Mouse (Mus musculus) layer of hippocampus, adult 18-20 months (tissue): ENCODE data around the gene Acin1. TPM values are rescaled to one million over a fixed set of nuclear protein-coding genes. Genes with fewer than 3 reads are reported as not detected.
A peak's percentile ranks its signal among the peaks of the same experiment; 100 is the strongest.

ENCODE experiments used
- DNase-seq, 2 experiments: peaks; one replicate each; pipeline ENCODE4 v3.0.0; 2022; ENCODE audit warnings: low spot score in 2 of 2
- microRNA-seq, 2 experiments: library from miRNA; unstranded; fragments of <30 nt; microRNA quantifications; one replicate each; pipeline ENCODE4 v1.2.0; 2021
- total RNA-seq, 2 experiments: library from RNA; stranded (reverse); gene quantifications; 2 replicates each; pipeline ENCODE4 v1.2.3; 2021

Acin1 gene
- total RNA-seq, 2 experiments from 2014 or later, result 196 to 207 TPM

DNA sequence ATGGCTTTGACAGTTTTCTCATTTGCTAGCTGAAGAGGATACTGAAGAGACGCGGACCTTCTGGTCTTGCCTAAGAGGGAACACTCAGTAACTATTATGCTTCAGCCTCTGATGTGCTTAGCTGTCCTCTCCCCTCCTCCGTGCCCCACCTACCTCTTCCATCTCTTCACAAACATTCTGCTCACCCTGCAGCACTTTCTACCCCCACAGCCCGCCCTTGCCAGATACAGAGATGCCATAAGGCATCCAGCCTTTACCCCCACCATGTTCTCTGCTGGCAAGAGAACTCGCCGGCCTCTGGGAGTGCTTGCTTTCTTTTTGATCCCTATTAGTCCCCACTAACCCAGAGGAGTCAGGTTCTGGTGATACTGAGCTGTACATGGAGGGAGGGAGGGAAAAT is 76.1 kb downstream of the Acin1 start:
- peak; percentile 75 to 87 for DNase-seq

DNA sequence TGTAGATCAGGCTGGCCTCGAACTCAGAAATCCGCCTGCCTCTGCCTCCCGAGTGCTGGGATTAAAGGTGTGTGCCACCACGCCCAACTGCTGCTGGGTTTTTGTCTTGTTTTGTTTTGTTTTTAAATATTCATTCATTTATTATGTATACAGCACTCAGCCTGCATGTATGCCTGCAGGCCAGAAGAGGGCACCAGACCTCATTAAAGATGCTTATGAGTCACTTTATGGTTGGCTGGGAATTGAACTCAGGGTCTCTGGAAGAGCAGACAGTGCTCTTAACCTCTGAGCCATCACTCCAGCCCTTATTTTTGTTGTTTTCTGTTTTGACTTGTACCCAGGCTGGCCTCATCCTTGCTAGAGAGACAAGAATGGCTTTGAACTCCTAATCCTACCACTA is 76.8 kb downstream of the Acin1 start:
- DNase-seq, result no peak

DNA sequence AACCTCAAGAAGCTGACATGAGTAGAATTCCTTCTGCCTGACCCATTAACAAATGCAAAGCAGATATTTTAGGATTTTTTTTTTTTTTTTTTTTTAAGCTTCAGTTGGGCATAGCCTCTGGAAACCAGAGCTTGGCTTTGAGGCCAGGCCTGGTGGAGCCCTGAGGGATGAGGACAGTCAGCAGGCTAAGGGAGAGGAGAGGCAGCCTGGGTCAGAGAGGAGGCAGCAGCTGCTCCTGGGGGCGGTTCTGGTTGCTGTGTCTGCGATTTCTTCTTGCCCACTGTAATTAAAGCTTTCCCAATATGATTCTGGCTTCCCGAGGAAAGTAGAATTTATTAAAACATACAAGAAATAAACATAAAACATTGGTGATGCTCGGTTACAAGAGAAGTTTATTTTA is 77.5 kb downstream of the Acin1 start:
- no peak for DNase-seq

DNA sequence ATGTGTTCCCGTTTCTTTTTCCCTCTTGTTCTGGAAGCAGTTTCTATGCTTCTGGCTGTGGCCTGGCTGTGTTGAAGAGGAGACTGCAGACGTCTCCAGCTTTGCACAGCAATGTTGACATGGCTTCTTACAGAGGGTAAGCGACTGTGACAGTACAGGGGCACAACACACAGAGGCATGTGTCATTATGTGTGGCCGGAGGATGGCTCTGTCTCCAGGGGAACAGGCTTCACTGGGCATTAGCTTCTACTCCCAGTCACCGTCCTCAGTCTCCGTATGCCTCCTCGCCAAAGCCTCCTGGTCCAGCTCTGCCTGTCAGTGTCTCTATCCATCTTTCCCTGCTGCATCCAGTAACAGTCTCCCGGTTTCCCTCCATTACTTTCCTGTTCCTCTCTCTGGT is 79.5 kb downstream of the Acin1 start:
- no peak for DNase-seq

DNA sequence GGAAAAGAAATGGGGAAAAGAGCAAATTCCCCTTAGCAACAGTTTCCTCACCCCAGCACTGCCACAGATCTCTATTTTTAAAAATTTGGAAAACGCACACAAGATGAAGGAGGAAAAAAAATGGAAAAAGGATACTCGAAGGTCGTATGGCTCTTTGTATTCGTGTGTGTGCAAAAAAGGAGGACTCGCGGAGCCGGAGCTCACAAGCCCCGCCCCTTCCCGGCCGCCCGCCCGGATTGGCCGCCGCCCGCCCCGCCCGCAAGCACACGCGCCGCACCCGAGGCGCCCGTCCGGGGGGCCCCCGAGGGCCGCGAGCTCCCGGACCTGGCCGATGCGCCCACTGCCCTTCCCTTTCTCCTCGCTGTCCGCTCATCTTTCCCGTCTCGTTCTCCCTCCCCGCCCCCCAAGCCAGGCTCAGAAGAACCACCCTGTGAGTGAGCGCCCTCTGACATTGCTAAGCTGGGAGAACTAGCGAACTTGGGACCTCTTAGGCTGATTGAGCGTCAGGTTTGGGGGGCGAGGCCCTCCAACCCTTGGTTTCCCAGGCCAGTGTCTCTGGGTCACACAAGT is 80.9 kb downstream of the Acin1 start, which contains the start of gene 4931414P19Rik:
4931414P19Rik (minus strand) TSS at position 242 of the 570 bp plus-strand sequence.
- peak; percentile 54 to 74 for DNase-seq

DNA sequence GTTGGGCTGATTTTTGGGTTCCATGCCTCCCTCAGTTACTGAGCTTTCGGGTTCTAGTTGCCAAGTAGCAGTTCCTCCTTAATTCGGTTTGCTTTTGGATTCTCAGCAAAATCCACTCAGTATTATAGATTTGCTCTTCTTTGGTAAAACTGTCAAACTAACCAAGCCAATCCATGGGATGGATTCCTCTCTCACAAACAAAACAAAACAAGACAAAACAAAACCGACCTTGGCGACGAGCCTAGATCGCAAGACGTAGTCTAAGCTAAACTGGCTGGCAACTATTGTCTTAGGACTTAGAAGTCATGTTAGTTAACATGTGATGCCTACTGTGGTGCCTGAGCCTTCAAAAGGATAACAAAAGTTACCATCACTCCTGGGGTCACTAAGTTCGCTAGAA is 83.0 kb downstream of the Acin1 start:
- DNase-seq, result no peak

DNA sequence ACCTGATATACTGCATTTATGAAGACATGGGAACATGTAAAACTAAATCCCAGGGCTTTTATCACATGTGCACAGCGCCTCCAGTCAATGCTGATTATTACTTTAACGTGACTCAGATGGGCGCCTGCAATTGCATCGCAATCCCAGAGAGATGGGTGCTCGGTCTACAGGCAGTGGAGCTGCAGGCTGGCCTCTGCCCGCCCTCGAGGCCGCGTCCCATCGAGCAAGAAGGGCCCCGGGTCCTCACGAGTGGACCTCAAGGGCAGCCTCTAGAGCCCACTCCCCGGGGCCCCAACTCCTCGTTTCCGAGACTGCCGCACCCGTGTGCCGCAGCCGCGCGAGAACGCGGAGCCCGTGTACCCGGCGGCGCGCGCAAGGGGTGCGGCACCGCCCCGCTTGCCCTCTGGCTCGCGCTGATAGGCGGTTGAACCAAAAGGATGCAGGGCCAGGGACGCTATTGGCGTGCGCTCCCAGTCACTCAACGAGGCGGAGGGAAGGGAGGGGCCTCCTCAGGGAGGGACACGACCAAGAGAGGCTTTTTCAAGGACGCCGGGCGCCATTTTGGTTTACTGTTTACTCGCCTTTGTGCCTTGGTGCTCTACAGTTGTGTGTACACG is 83.6 kb downstream of the Acin1 start:
- DNase-seq, result peak; percentile 94 to 98

DNA sequence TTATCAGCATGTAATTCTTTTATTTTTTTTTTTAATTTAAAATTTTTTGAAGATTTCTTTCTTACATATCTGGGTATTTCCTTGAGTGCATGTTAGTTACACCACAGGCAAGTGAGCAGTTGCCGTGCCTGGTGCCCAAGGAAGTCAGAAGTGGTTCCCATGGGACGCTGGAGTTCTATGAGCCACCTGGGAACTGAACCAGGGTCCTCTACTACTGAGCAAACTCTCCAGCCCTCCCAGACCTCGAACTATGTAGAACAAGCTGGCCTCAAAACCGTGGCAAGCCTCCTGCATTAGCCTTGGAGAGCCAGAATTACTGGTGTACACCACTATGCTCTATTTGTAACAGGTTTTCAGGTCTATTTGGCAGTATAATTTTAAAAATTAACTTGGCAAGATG is 84.1 kb downstream of the Acin1 start:
- no peak for DNase-seq

DNA sequence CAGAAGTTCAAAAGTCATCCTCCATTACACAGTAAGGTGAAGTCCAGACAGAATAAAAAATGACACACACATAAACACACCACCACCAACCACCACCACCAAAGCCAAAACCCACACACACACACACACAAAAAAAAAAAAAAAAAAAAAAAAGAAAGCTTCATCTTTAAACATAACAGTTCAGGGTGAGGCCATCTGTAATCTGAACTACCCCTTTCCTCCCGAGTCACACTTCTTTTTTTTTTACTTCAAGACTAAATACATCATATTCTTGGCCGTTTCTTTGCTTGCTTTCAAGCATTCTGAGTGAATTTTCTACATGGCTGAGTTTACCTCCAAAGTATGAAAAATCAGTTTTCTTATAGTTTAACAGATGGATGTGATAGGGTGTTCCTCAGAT is 85.1 kb downstream of the Acin1 start:
- DNase-seq, result no peak

DNA sequence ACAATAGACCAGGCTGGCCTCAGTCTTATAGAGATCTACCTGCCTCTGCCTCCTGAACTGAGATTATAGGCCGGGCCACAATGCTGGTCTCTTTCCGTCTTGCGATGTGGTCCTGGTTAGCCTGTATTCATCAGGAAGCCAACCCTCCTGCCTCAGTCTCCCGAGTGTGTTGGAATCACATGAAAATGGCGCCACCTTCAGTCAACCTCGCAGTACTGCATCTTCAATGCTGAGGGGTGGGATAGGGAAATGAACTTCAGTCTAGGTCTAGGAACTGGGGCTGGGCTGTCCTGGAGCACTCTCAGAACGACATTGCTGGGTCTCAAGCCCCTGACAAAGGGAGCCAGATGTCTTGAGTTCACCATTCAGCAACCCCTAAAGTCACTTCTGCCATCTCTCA is 89.6 kb downstream of the Acin1 start:
- no peak for DNase-seq

DNA sequence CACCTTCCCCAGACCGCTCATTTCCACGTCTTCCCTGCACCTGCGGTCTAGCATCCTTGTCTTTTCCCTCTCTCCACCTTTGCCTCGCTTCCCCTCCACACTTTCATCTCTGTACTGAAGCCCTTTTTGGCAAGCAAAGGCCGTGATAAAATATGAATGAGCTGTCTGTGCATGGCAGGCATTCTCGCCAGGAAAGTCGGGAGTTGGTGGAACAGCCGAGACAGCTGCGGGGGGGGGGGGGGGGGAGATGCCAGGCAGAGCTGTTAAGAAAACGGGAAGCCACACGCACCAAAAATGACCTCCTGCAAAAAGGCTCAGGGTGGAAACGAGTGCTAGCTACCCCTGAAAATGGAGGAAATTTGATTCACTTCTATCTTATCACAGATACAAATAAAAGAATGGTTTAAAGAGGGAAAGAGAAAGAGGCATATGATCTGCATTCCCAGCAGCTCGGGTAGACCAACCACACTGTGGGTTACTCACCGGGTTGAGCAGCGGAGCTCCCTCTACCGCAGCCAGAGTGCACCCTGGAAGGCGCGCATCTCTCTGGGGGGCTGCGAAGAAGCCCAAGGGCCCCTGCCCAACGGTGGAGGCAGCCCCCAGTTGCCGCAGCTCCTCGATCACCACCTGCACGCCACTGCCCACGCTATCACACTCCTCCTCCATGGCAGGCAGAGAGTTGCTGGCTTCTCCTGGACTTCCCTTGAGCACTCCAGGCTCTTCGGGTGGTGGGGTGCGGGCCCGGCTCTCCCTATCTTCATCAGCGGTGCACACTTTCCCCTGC is 91.9 kb downstream of the Acin1 start:
- peak in 1 of 2 experiments; percentile 49 for DNase-seq

DNA sequence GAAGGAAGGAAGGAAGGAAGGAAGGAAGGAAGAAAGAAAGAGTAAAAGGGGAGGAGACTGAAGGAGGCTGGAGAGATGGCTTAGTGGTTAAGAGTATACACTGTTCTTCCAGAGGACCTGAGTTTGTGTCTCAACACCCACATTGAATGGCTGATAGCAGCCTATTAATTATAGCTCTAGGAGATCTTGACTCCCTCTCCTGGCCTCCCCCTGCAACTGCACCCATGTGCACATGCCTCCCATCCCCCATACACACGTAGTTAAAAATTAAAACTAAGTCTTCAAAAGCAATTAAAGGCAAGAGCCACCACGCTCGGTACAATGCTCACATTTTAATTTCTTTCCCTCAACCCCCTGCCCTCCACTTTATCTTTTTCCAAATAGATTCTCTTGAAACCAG is 92.7 kb downstream of the Acin1 start:
- no peak for DNase-seq

DNA sequence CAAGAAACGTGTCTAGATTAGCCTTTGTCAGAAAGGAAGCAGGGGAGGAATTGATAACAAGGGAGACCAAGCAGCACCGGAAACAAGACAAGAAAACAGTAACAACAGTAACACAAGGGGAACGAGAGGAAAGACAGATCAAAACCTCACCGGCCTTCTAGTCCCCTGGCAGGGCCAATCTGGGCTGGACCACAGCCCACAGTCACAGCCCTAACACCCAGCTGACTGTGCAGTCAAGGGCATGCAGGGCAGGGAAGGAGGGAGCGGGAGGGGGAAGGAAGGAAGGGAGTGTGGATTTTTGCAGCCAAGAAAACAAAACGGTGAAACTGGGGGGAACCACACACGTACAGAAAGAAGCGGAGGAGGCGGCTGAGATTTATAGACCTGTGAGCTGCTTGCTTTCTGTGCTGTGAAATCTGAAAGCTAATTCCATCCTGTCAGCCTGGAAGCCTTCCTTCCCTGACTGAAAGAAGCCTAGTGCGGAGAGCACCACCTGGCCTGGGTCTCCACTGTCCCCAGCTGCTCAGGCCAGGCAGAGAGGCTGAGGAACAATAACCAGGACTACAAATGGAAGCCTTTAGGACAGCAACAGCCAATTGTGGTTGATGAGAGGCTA is 94.3 kb downstream of the Acin1 start:
- peak in 1 of 2 experiments; percentile 19 for DNase-seq

Small RNA genes within 50 kb of the gene (microRNA-seq; reads per million reads assigned to microRNA genes)
- 0 reads per million in 2 experiments for gene Mir686
- 0 to 0.25 reads per million in 2 experiments for gene Mir6948

Other genes with a start within 250 kb of the Acin1 start
- 10 to 100 TPM; 33.8 to 34.6 TPM for gene Lrp10, start 222.8 kb downstream of the Acin1 start, total RNA-seq
- 10 to 100 TPM; 21.0 to 23.1 TPM for gene Rem2, start 210.8 kb downstream of the Acin1 start, total RNA-seq
- 10 to 100 TPM; 51.5 to 56.7 TPM for gene Prmt5, start 169.4 kb downstream of the Acin1 start, total RNA-seq
- 1 to 10 TPM; 2.6 to 3.4 TPM for gene Haus4, start 132.3 kb downstream of the Acin1 start, total RNA-seq
- gene Ajuba, start 109.4 kb downstream of the Acin1 start, total RNA-seq, result under 1 TPM; 0.86 to 0.89 TPM
- gene 4931414P19Rik, start 80.9 kb downstream of the Acin1 start, total RNA-seq, result 1 to 10 TPM; 5.6 TPM
- gene Psmb5, start 68.9 kb downstream of the Acin1 start, total RNA-seq, result 100 to 1,000 TPM; 209 to 210 TPM
- under 1 TPM; 0.25 to 0.54 TPM for gene Psmb11, start 65.5 kb downstream of the Acin1 start, total RNA-seq
- gene Gm17606, start 46.0 kb downstream of the Acin1 start, total RNA-seq, result not detected
- gene Cdh24, start 45.6 kb downstream of the Acin1 start, total RNA-seq, result 10 to 100 TPM; 20.4 to 22.3 TPM
- gene 1700123O20Rik, start 715 bp downstream of the Acin1 start, total RNA-seq, result 10 to 100 TPM; 23.4 to 24.4 TPM
- not detected for gene Gm29776, start 11.9 kb upstream of the Acin1 start, total RNA-seq
- not detected for gene Cebpe, start 25.2 kb upstream of the Acin1 start, total RNA-seq
- 10 to 100 TPM; 52.3 to 53.1 TPM for gene Slc7a8, start 95.0 kb upstream of the Acin1 start, total RNA-seq
- not detected for gene Rnf212b, start 127.2 kb upstream of the Acin1 start, total RNA-seq
- gene Homez, start 184.0 kb upstream of the Acin1 start, total RNA-seq, result 10 to 100 TPM; 22.7 to 22.8 TPM
- gene Ppp1r3e, start 190.6 kb upstream of the Acin1 start, total RNA-seq, result 10 to 100 TPM; 19.3 to 19.7 TPM
- gene Bcl2l2, start 196.4 kb upstream of the Acin1 start, total RNA-seq, result 100 to 1,000 TPM; 121 to 124 TPM
- 1 to 10 TPM in 1 of 2 experiments, under 1 TPM in 1; 0.45 to 7.3 TPM for gene Gm20521, start 196.5 kb upstream of the Acin1 start, total RNA-seq
- 100 to 1,000 TPM; 227 to 252 TPM for gene Pabpn1, start 205.6 kb upstream of the Acin1 start, total RNA-seq
- 100 to 1,000 TPM; 691 to 697 TPM for gene Slc22a17, start 226.2 kb upstream of the Acin1 start, total RNA-seq
- 10 to 100 TPM in 1 of 2 experiments, 1 to 10 TPM in 1; 9.9 to 10.5 TPM for gene Efs, start 239.2 kb upstream of the Acin1 start, total RNA-seq
- not detected for gene Il25, start 245.8 kb upstream of the Acin1 start, total RNA-seq
- 10 to 100 TPM; 77.1 to 86.1 TPM for gene Cmtm5, start 249.3 kb upstream of the Acin1 start, total RNA-seq